Mouse (Mus musculus) kidney, postnatal 0 days (tissue): ENCODE data around the gene Tns3. TPM values are rescaled to one million over a fixed set of nuclear protein-coding genes. Genes with fewer than 3 reads are reported as not detected.
A peak's percentile ranks its signal among the peaks of the same experiment; 100 is the strongest.

Experiments used
- ATAC-seq: fragments of 200-750 bp; cut with Nextera tagmentation; replicated peaks from 2 replicates; pipeline ENCODE4 v1.8.0; 2017; ENCODE audit warnings: low read depth, moderate number of reproducible peaks, moderate TSS enrichment, moderate library complexity; ENCODE audit not compliant: low FRiP score
- DNase-seq: peaks from one replicate; pipeline ENCODE4 v3.0.0-alpha.2; 2016; ENCODE audit warnings: low spot score
- H3K27ac ChIP-seq: fragments of 300-500 bp; sonication (generic); 2 replicates; pipeline ENCODE4 v1.5.1; 2014; ENCODE audit warnings: mild to moderate bottlenecking
- H3K27me3 ChIP-seq: fragments of 300-500 bp; sonication (generic); 2 replicates; pipeline ENCODE4 v1.6.1; 2014; ENCODE audit warnings: low read length, mixed read lengths; ENCODE audit not compliant: insufficient read depth
- H3K36me3 ChIP-seq: fragments of 300-500 bp; sonication (generic); 2 replicates; pipeline ENCODE4 v1.6.1; 2014; ENCODE audit warnings: low read length, mixed read lengths; ENCODE audit not compliant: insufficient read depth
- H3K4me1 ChIP-seq: fragments of 300-500 bp; sonication (generic); replicated peaks from 2 replicates; pipeline ENCODE4 v1.6.1; 2014; ENCODE audit warnings: antibody characterized with exemption, low read length, mixed read lengths; ENCODE audit not compliant: insufficient read depth
- H3K4me2 ChIP-seq: fragments of 300-500 bp; sonication (generic); 2 replicates; pipeline ENCODE4 v1.6.1; 2014; ENCODE audit warnings: mild to moderate bottlenecking, low read length, moderate library complexity, mixed read lengths
- H3K4me3 ChIP-seq: fragments of 300-500 bp; sonication (generic); replicated peaks from 2 replicates; pipeline ENCODE4 v1.5.1; 2014; ENCODE audit warnings: low read depth, low read length
- H3K9ac ChIP-seq: fragments of 300-500 bp; sonication (generic); 2 replicates; pipeline ENCODE4 v1.6.1; 2014; ENCODE audit warnings: low read depth, low read length
- H3K9me3 ChIP-seq: fragments of 300-500 bp; sonication (generic); replicated peaks from 2 replicates; pipeline ENCODE4 v1.6.1; 2016; ENCODE audit warnings: low read length, inconsistent platforms, mixed read lengths
- CTCF ChIP-seq: IDR thresholded peaks from 2 replicates; pipeline ENCODE4 v1.5.1; 2016; ENCODE audit warnings: antibody characterized with exemption, low read depth, mild to moderate bottlenecking, moderate library complexity
- WGBS: fragments of 180-500 bp; shearing (Covaris S2); extraction: QIAGEN DNeasy Blood & Tissue Kit; methylation state at CpG from one replicate; pipeline ENCODE4 v1.1.7; 2014; 5-methylcytosine and 5-hydroxymethylcytosine counted together
- polyA plus RNA-seq: library from polyadenylated mRNA; unstranded; fragments of >200 nt; fragmentation: Nextera tagmentation; extraction: Ambion mirVana; gene quantifications from 2 replicates; pipeline ENCODE4 v1.2.1, GENCODE M21; 2015

The Tns3 gene
- polyA plus RNA-seq, 1 experiment from 2014 or later: 17.6 TPM

DNA sequence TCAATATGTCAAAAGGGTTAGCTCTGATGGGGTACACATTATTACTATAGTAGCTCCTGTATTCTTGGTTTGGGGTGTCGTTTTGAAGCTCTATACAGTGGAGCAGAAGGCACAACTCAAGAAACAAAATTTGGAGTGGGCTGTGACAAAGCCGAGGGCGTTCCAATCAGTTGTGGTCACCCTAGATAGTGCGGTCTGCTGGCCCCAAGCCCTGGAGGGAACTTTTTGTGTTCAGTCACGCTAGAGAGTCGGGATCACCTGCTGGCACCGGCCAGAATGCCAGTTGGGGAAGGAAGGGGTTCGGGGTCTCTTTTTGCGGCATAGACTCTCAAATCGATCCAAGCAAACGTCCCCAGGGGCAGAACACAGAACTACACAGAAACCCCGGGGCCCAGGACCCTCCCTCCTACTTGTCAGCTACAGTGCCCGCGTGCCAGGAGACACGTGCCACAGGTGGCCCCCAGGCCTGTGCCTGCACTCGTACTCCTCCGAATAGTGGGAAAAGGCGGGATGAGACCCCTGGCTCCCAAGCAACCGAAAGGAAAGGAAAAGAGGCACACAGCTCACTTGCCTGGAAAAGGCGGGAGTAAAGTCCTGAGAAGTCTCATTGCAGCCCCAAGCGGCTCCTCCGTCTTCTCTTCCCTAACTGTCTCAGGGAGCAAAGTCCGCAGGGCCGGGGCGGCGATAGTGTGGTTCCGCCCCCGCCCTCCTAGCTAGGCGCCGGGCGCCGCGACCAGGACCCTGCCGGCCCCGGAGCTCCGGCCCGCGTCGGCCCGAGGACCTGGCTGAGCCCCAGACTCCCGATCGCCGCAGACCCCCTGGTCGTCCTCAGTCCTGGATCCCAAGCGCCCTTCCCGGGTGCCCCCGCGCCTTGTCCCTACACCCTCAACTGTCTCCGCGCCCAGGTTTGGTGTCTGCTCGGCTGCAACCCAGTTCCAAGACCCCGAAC, 617 bp downstream of the Tns3 start:
- no peaks in the 10 kb centered on the region for H3K9me3 ChIP-seq
- H3K27ac ChIP-seq: peak overlapping the region; percentile 94
- under 1% methylated on average over 52 of the region's 52 CpGs for WGBS
- H3K4me3 ChIP-seq: peak overlapping the region; percentile 87
- H3K9ac ChIP-seq: peak overlapping the region; percentile 96
- peak; percentile 86 for DNase-seq
- no peak for TF ChIP-seq CTCF
- peaks cover 15% of the 10 kb centered on the region; the same call in 1 of the 2 replicates for H3K4me1 ChIP-seq
- H3K27me3 ChIP-seq: no peaks in the 10 kb centered on the region
- peak; percentile 91 for ATAC-seq
- H3K4me2 ChIP-seq: peak overlapping the region; percentile 95
- no peaks in the 10 kb centered on the region for H3K36me3 ChIP-seq

DNA sequence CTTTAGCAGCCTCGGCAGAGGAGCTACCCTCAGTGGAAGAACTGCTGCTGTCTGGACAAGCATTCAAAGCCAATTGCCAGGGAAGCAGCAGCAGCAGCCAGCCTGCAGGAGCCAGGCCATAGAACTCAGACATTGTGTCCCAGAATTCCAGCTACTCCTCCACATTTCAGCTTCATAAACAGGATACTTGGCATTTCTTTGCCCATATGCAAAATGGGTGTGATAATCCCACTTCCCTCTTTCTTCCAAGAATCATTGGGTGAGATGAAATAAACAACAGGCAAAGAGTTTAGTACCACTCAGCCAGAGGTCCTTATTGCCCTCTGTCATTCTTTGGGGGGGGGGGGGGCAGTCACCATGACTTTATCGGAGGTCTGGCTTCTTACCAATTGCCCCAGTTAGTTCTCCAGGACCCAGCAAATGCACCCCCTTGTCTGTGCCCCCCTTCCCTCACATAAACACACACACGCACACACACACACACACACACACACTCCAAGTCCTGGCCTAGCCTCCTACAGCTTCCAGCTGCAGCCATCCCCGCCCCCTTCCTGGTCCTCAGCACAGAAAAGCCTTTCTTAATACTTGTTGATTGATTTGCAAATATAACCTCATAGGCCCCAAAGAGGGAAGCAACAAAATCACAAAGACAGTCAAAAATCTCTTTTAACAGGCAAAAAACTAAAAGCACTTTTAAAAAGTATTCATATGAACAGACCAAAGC, 1.5 kb downstream of the Tns3 start:
- Histone ChIP-seq H3K27me3 (no peaks in the 10 kb centered on the region), H3K4me1 (peaks cover 15% of the 10 kb centered on the region; the same call in 1 of the 2 replicates), H3K4me2 (peak overlapping the region; percentile 95), H3K36me3 (no peaks in the 10 kb centered on the region), H3K4me3 (peak overlapping the region; percentile 87), H3K27ac (peak overlapping the region; percentile 94; the same call in 1 of the 2 replicates), H3K9ac (peak overlapping the region; percentile 96; the same call in 1 of the 2 replicates), H3K9me3 (no peaks in the 10 kb centered on the region)
- DNase-seq: peak; percentile 57
- 45% methylated on average over 4 of the region's 4 CpGs for WGBS
- no peak for TF ChIP-seq CTCF
- no peak for ATAC-seq

DNA sequence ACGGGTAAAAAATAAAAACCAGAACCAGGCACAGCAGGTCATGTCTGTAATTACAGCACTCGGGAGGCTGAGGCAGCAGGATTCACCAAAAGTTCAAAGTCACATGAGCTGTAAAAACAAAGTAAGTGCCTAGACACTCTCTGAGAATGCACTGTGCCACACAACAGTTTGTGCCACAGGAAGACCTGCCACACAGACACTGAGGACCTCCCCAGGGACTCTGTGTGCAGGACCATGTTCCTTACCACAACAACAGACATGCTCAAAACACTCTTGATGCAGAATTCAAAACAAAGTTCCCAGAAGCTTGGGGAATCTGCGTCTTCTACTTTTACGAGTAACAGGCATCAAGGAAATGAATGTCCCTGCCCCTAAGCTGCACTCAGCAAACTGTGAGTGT, 3.4 kb downstream of the Tns3 start:
- Histone ChIP-seq H3K27ac (no peak overlapping the region), H3K4me3 (no peak overlapping the region), H3K4me1 (peaks cover 25% of the 10 kb centered on the region), H3K36me3 (0 out of 2 replicates have a peak, but pooled peaks cover 5% of the 10 kb centered on the region), H3K27me3 (no peaks in the 10 kb centered on the region), H3K4me2 (no peak overlapping the region), H3K9ac (no peak overlapping the region), H3K9me3 (no peaks in the 10 kb centered on the region)
- DNase-seq: no peak
- no peak for TF ChIP-seq CTCF
- WGBS: 64% methylated on average over 4 of the region's 4 CpGs
- ATAC-seq: no peak

DNA sequence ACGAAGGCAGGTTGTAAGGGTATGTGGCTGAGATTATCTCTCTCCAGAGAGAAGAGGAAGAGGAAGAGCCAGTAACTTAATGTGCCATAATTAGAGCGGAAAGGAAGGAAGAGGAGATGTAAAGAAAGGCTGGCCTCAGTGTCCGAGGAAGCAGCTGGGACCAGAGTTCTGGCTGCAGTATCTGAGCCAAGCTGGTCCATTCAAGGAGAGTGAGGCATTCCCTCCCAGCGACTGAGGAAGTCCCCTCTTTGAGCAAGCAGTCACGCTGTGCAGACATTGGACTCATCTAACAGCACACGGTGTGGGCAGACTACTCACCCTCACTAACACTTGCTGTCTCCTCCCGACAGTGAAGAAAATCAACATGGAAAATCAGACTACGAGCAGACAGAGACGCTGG, 4.5 kb downstream of the Tns3 start:
- no peaks in the 10 kb centered on the region for H3K27me3 ChIP-seq
- ATAC-seq: no peak
- no peak overlapping the region for H3K4me3 ChIP-seq
- no peaks in the 10 kb centered on the region for H3K9me3 ChIP-seq
- H3K27ac ChIP-seq: no peak overlapping the region; the same call in 1 of the 2 replicates
- TF ChIP-seq CTCF: no peak
- no peak overlapping the region for H3K4me2 ChIP-seq
- 46% methylated on average over 9 of the region's 9 CpGs for WGBS
- peaks cover 25% of the 10 kb centered on the region for H3K4me1 ChIP-seq
- no peak overlapping the region for H3K9ac ChIP-seq
- no peak for DNase-seq
- 0 out of 2 replicates have a peak, but pooled peaks cover 5% of the 10 kb centered on the region for H3K36me3 ChIP-seq

DNA sequence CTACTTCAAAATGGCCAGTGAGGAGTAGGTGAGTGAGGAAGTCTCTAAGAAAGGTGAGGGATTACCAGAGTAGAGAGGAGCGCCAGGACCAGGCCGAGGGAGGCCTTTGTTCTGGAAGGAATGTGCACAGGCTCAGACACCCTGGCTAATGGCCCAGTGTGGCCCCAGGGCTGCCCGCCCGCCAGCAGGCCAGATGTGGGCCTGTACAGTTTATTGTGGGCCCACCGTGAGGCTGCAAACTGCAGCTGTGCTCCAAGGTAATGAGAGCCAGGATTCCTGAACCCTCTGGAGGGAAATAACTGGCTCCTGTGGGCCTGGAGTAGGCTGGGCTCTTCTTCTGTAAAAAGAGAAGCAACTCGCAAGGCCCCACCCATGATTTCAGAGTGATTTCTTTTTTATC, 5.3 kb downstream of the Tns3 start:
- ATAC-seq (no peak), DNase-seq (no peak)
- WGBS: 58% methylated on average over 6 of the region's 6 CpGs
- Histone ChIP-seq H3K9ac (no peak overlapping the region), H3K36me3 (0 out of 2 replicates have a peak, but pooled peaks cover 5% of the 10 kb centered on the region), H3K27ac (peak overlapping the region; percentile 67), H3K4me3 (no peak overlapping the region), H3K27me3 (no peaks in the 10 kb centered on the region), H3K4me1 (peaks cover 27% of the 10 kb centered on the region), H3K9me3 (no peaks in the 10 kb centered on the region), H3K4me2 (no peak overlapping the region)
- TF ChIP-seq CTCF: no peak

DNA sequence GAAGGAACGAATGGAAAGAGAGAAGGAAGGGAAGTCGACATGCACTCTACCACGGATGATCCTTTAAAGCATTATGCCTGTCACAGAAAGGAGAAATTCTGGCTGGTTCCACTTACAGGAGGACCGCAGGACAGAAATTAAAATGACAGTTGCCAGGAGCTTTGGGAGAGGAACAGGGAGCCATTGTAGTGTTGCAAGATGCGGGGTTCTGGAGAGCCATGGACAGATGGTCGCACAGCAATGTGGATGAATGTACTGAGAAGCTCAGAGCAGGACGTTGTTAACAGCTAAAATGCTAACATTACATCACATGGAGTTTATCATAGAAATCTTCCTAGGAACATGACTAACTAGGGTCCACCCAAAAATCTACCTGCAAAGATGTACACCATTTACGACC, 6.8 kb downstream of the Tns3 start:
- Histone ChIP-seq H3K36me3 (0 out of 2 replicates have a peak, but pooled peaks cover 5% of the 10 kb centered on the region), H3K9me3 (no peaks in the 10 kb centered on the region), H3K27ac (peak overlapping the region; percentile 60; the same call in 1 of the 2 replicates), H3K4me1 (peaks cover 39% of the 10 kb centered on the region), H3K4me2 (no peak overlapping the region), H3K4me3 (no peak overlapping the region), H3K9ac (no peak overlapping the region), H3K27me3 (no peaks in the 10 kb centered on the region)
- no peak for DNase-seq
- 89% methylated on average over 8 of the region's 8 CpGs for WGBS
- TF ChIP-seq CTCF: no peak
- ATAC-seq: no peak
